Mouse (Mus musculus) lung, postnatal 14 days (tissue): ENCODE results near the gene AU015836.
"Not testable (repeated sequence)": the region's sequence is repeated elsewhere in the genome, so short reads cannot be mapped to it uniquely, and the experiment has no call there.

Experiments used
- DNase-seq: peaks from one replicate; pipeline ENCODE4 v3.0.0; 2021

The AU015836 gene

GRCm38 (mm10) chrX:93968444-93968843 is at the start of gene AU015836:
Gene AU015836 (plus strand): TSS chrX:93968659.
- DNase-seq, result no peak

GRCm38 (mm10) chrX:93919017-93919416 is 49.4 kb upstream of the AU015836 start:
- DNase-seq, result no peak

- no peak for DNase-seq
Observed at GRCm38 (mm10) chrX:93928379-93928778, 40.1 kb upstream of the AU015836 start.

- no peak for DNase-seq
Observed at GRCm38 (mm10) chrX:93928794-93929193, 39.7 kb upstream of the AU015836 start.

- DNase-seq, result no peak
Observed at GRCm38 (mm10) chrX:93931694-93932093, 36.8 kb upstream of the AU015836 start.

- peak; percentile 16 for DNase-seq
Observed at GRCm38 (mm10) chrX:93956727-93957126, 11.7 kb upstream of the AU015836 start.

- no peak for DNase-seq
Observed at GRCm38 (mm10) chrX:93958502-93958901, 10.0 kb upstream of the AU015836 start.

GRCm38 (mm10) chrX:93980341-93980740 is 11.9 kb downstream of the AU015836 start:
- DNase-seq, result no peak

- no peak for DNase-seq
Observed at GRCm38 (mm10) chrX:93982193-93982592, 13.7 kb downstream of the AU015836 start.

- not testable (repeated sequence) for DNase-seq
Observed at GRCm38 (mm10) chrX:93985096-93985495, 16.6 kb downstream of the AU015836 start.

GRCm38 (mm10) chrX:94006991-94007390 is 38.5 kb downstream of the AU015836 start:
- no peak for DNase-seq

GRCm38 (mm10) chrX:94009442-94009841 is 41.0 kb downstream of the AU015836 start:
- no peak for DNase-seq

- no peak for DNase-seq
Observed at GRCm38 (mm10) chrX:94011656-94012173, 43.3 kb downstream of the AU015836 start.

- peak; percentile 6 for DNase-seq
Observed at GRCm38 (mm10) chrX:94012479-94013167, 44.2 kb downstream of the AU015836 start.

- DNase-seq, result no peak
Observed at GRCm38 (mm10) chrX:94016891-94017290, 48.4 kb downstream of the AU015836 start.

GRCm38 (mm10) chrX:94022264-94022874 is 53.9 kb downstream of the AU015836 start:
- no peak for DNase-seq
